Mouse (Mus musculus): ENCODE data around the gene Tbx15. TPM values are rescaled to one million over a fixed set of nuclear protein-coding genes. Genes with fewer than 3 reads are reported as not detected.

Tbx15 gene
- total RNA-seq, 2 experiments from 2014 or later: 0.44 to 0.81 TPM

- Histone ChIP-seq H3K4me3 (no peak overlapping the region), H3K27ac (no peak overlapping the region)
- TF ChIP-seq CTCF (conservative IDR thresholded peaks at IDR 0.05): no peak
- DNase-seq (ENCODE audit: low spot score in 2 of 2): no peak
These were observed 56.0 kb downstream of the Tbx15 start for GRCm38 (mm10) chr3:99296186-99296585.

- no peak for DNase-seq (ENCODE audit: low spot score in 2 of 2)
- TF ChIP-seq CTCF (conservative IDR thresholded peaks at IDR 0.05): no peak
These were observed 60.7 kb downstream of the Tbx15 start for GRCm38 (mm10) chr3:99300846-99301245.

DNA sequence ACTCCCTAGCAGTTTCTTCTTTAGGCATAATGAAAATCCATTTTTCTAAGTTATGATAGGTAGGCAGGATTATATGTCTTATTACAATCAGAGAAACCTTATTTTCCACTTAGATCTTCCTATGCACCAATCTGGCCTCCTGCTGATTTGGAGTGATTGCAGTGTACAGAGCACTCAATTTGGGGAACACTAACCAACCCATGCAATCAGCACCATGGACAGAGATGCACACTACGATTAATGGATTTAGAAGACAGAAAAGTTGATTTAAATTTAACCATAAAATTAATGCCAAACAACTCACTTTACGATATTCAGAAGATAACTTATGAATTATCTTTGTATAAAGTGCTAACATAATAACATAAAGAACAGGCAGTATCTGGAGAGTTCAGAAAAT, 70.7 kb downstream of the Tbx15 start:
- Histone ChIP-seq H3K4me3 (no peak overlapping the region), H3K27ac (no peak overlapping the region)
- TF ChIP-seq CTCF (conservative IDR thresholded peaks at IDR 0.05): no peak
- DNase-seq (ENCODE audit: low spot score in 2 of 2): no peak

More at GRCm38 (mm10) chr3:99300846-99301245, 60.7 kb downstream of the Tbx15 start:
- no peak overlapping the region for H3K27ac ChIP-seq
- no peak overlapping the region for H3K4me3 ChIP-seq

DNA sequence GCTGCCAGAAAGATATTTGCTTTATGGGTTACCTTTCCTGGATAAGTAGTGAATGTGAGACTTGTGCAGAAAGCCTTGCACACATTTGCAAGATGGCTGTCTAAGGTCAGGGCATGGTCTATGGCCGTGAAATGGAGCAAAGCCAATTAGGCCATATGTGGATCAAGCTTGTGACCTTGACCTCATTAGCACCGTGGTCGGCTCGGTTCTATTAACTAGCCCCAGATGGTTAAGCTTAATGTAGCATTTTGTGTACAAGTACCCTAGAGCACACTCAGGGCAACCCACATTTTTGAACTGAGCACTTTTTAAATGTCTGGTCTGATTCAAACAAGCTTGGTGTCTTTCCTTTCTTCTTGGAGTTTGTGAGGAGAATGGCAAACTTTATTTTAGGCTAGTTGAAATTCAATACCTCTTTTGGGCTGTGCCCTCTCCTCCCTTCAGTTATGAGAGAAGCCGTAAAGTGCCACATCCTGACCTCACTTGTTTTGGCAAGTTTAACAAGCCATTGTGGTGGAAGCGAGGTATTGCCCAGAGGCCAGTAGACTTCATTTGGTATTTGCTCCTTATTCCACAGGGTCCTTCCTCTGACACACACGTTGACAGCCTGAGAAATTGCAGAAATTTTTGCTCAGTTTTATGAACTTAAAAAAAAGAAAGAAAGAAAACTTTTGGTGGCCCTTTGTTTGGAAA, 71.9 kb downstream of the Tbx15 start:
- no peak overlapping the region for H3K4me3 ChIP-seq
- DNase-seq (ENCODE audit: low spot score in 2 of 2): no peak
- no peak for TF ChIP-seq CTCF (conservative IDR thresholded peaks at IDR 0.05)
- H3K27ac ChIP-seq: no peak overlapping the region

DNA sequence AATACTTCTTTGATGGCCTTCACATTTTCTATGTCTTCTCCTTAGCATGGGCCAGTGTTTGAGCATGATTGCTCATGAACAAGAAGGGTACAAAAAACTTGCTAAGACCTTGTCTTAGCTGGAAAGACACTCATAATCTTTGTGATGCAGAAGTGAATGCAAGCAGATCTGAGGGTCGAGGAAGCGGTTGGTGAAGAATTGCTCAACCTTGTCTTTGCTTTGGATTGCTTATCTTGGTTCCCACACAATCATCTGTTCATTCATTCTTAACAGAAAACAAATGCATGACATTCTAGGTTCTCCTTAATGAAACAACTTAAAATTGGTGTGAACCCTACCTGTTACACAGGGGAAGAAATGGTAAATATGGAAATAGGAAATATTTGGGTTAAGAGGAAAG, 82.2 kb downstream of the Tbx15 start:
- TF ChIP-seq CTCF (conservative IDR thresholded peaks at IDR 0.05): no peak
- no peak overlapping the region for H3K27ac ChIP-seq
- no peak for DNase-seq (ENCODE audit: low spot score in 2 of 2)
- H3K4me3 ChIP-seq: no peak overlapping the region

GRCm38 (mm10) chr3:99329316-99329715, 89.1 kb downstream of the Tbx15 start:
- no peak for TF ChIP-seq CTCF (conservative IDR thresholded peaks at IDR 0.05)
- no peak for DNase-seq (ENCODE audit: low spot score in 2 of 2)
- Histone ChIP-seq H3K27ac (no peak overlapping the region), H3K4me3 (no peak overlapping the region)

GRCm38 (mm10) chr3:99331086-99331485, 90.9 kb downstream of the Tbx15 start:
- TF ChIP-seq CTCF (conservative IDR thresholded peaks at IDR 0.05): no peak
- no peak for DNase-seq (ENCODE audit: low spot score in 2 of 2)
- no peak overlapping the region for H3K27ac ChIP-seq
- no peak overlapping the region for H3K4me3 ChIP-seq

GRCm38 (mm10) chr3:99336866-99337265, 96.7 kb downstream of the Tbx15 start:
- TF ChIP-seq CTCF (conservative IDR thresholded peaks at IDR 0.05): no peak
- Histone ChIP-seq H3K27ac (no peak overlapping the region), H3K4me3 (no peak overlapping the region)
- no peak for DNase-seq (ENCODE audit: low spot score in 2 of 2)

GRCm38 (mm10) chr3:99338756-99339155, 98.6 kb downstream of the Tbx15 start:
- Histone ChIP-seq H3K4me3 (no peak overlapping the region), H3K27ac (no peak overlapping the region)
- DNase-seq (ENCODE audit: low spot score in 2 of 2): no peak
- TF ChIP-seq CTCF (conservative IDR thresholded peaks at IDR 0.05): no peak

DNA sequence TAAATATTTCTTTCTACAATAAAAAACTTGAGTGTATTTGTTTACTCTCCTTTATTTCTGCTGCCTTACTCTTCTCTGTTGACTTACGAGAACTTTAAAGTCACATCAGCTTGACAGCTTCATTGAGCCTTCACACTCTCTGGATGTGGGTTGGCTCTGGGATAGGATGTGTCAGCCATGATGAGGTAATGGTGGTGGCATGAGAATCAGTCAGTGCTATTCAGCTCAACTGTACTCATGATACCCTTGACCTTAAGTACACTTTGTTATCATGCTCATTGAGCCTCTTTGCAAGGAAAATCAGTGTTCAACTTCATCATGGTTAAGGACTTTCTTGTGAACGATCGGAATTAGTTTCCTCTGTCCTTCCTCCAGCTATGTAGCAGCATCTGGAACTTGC, 99.8 kb downstream of the Tbx15 start:
- no peak for DNase-seq (ENCODE audit: low spot score in 2 of 2)
- TF ChIP-seq CTCF (conservative IDR thresholded peaks at IDR 0.05): no peak
- H3K27ac ChIP-seq: no peak overlapping the region
- no peak overlapping the region for H3K4me3 ChIP-seq

DNA sequence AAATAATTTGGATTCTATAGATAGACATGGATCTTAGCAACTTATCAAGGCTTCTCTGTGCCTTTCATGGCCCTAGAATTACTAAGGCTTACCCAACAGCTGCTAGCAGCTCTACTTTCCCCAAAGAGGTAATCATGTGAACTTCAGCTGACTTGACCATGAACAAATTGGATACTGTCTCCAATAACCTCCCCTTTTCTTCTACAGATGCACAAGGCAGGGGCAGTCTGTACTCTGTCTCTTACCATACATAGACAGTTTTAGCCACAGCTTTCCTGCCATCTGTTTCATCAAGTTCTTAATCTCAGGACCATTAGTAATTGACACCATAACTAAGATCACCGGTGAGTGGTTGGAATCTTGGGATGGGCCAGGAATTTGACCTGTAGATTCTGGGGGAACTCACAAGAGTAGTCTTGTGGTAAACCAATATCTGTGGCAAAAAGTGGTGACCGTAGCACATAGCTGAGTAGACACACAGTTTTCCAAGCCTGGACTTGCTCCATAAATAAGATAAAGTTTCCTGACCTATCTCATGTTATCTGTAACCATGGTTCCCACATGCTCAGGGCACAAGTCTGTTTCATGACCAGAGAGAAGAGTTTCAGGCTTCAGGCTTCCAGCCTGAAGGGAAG, 139.6 kb downstream of the Tbx15 start:
- no peak for TF ChIP-seq CTCF (conservative IDR thresholded peaks at IDR 0.05)
- no peak for DNase-seq (ENCODE audit: low spot score in 2 of 2)
- Histone ChIP-seq H3K4me3 (no peak overlapping the region), H3K27ac (no peak overlapping the region)

DNA sequence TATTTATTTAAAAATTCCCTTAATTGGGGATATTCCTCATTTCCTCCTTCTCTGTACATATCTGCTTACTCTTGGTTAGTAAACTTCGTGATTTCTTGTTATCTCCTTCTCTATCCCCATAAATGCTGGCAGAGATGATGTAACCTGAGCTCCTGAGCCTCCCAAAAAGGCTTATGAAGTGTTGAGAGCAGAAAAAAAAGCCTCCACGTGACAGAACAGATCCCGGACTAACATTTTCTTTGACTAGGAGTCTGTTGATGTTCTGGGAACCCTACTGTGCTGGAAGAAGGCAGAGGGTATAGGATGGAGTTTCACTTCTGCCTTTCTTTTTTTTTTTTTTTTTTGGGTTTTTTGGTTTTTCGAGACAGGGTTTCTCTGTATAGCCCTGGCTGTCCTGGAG, 146.9 kb downstream of the Tbx15 start:
- no peak overlapping the region for H3K4me3 ChIP-seq
- no peak for TF ChIP-seq CTCF (conservative IDR thresholded peaks at IDR 0.05)
- DNase-seq (ENCODE audit: low spot score in 2 of 2): no peak
- no peak overlapping the region for H3K27ac ChIP-seq

Small RNA genes within 50 kb of the gene (microRNA-seq; reads per million reads assigned to microRNA genes)
- gene Mir6481: 0 reads per million in 2 experiments

Other genes with a start within 250 kb of the Tbx15 start
- 1 to 10 TPM; 9.0 to 9.5 TPM for gene Wars2, start 99.3 kb upstream of the Tbx15 start, total RNA-seq (2021)